In genomic region chr12:53292508-53293300, GRCm38 (mm10) we compare ENCODE assay signal across 7 mouse cellular contexts. TPM values are rescaled to one million over a fixed set of nuclear protein-coding genes. Genes with fewer than 3 reads are reported as not detected.
DNase-seq lines count a peak whose midpoint lies in the region; ATAC-seq lines count a peak whose summit lies in the region.

No protein-coding gene starts in this region.

- peak; percentile 56 to 57 for DNase-seq in right cerebral cortex, postnatal 10 days (ENCODE audit: low spot score in 2 of 2)
- DNase-seq in right cerebral cortex, postnatal 14 days = no peak
- DNase-seq in left cerebral cortex, postnatal 4 days = peak; percentile 31
- DNase-seq in c-Kit-positive CD71-positive TER-119-positive erythroid progenitor cells, embryonic 14.5 days (ENCODE audit: low spot score) = no peak
- no peak for DNase-seq in urinary bladder, postnatal 14 days (ENCODE audit: low spot score)
- DNase-seq in T-cell, adult 2 months (ENCODE audit: low spot score) = no peak

- H3K36me3 ChIP-seq in forebrain, embryonic 12.5 days (replicated peaks) = no peaks in the 10 kb centered on the region

- no peaks in the 10 kb centered on the region for H3K9me3 ChIP-seq in forebrain, embryonic 12.5 days

- ATAC-seq in forebrain, embryonic 12.5 days (ENCODE audit: low FRiP score) = peak; percentile 93

- H3K4me1 ChIP-seq in forebrain, embryonic 12.5 days = peaks cover 52% of the 10 kb centered on the region

- H3K9ac ChIP-seq in forebrain, embryonic 12.5 days = 0 out of 2 replicates have a peak overlapping the region, but pooled peaks have one; percentile 13

- no peak overlapping the region for H3K4me3 ChIP-seq in forebrain, embryonic 12.5 days (replicated peaks)

- WGBS in forebrain, embryonic 12.5 days = 7% methylated on average over 17 of the region's 17 CpGs

- intact Hi-C loops in left cerebral cortex, postnatal 4 days (cut with DNase I) = no loop called here

- H3K27ac ChIP-seq in forebrain, embryonic 12.5 days = peak overlapping the region; percentile 87

- H3K4me2 ChIP-seq in forebrain, embryonic 12.5 days = peak overlapping the region; percentile 35

- no peaks in the 10 kb centered on the region for H3K27me3 ChIP-seq in forebrain, embryonic 12.5 days

RNA-seq across cellular contexts. Expression of gene Npas3, which starts 44.2 kb away (rescaled TPM):
- polyA plus RNA-seq in forebrain, embryonic 12.5 days (2016; fragmentation: Nextera tagmentation; extraction: Ambion mirVana) = 23.1 and 27.7 TPM in 2 replicates
- 10 to 100 TPM; 43.7 to 47.4 TPM for total RNA-seq in left cerebral cortex, postnatal 4 days (2021)

Comparison
In these comparisons a context has a peak if more than half of its experiments do, and no peak if none do; other contexts are left out.
1. DNase-seq: peak in right cerebral cortex, postnatal 10 days (2 of 2) and left cerebral cortex, postnatal 4 days (single experiment); none in right cerebral cortex, postnatal 14 days (single experiment), c-Kit-positive CD71-positive TER-119-positive erythroid progenitor cells, embryonic 14.5 days (single experiment), urinary bladder, postnatal 14 days (single experiment) and T-cell, adult 2 months (single experiment).